ENCODE assay signal across 8 mouse cellular contexts in the genomic region with DNA sequence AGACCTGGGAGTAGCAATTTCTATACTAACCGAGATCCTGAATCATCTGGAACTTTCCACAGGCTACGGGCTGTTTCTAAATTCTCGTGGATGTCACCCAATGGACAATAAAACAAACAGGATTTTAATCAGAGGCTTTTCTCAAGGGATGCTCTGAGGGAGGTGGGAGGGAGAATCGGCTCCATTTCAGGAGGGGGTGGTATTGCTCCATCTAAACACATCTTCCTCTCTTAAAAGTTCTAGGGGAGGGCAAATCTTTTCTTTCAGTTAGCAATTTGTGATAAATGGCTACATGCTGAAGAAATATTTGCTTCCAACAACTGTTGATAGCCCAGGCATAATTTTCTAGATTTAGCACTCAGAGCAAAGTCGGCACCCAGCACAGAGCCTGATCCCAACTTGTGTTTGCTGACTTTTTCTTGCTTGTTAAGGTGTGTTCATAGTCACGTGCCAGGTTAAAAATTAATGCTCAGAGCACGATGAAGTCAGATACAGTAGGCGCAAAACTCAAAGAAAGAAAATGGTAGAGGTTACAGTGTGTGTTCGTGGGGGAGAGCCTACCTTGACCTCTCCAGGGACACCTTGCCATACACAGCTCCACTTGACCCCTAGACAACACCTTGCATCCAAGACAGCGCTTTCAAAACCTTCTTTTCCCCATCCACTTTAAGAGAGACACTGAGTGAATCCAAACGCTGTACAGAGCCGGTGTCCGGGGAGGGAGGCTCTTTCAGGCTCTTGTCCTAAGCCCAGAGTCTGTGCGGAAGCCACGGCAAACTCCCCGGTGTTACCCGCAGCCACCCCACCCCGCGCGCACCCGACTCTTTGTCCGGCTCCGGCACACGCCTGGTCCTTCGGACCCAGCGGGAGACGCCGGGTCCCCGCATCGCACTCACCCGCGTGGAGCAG. TPM values are rescaled to one million over a fixed set of nuclear protein-coding genes. Genes with fewer than 3 reads are reported as not detected.
DNase-seq lines count a peak whose midpoint lies in the region; ATAC-seq and TF ChIP-seq lines count a peak whose summit lies in the region.

No protein-coding gene starts in this region.

- peak overlapping the region; percentile 33 for H3K27ac ChIP-seq in lung, embryonic 14.5 days (ENCODE audit: low read depth)
- peak overlapping the region; percentile 73 for H3K27ac ChIP-seq in embryonic fibroblast, embryonic 13.5 days (ENCODE audit: insufficient read depth, low read length)
- H3K27ac ChIP-seq in midbrain, embryonic 15.5 days = no peak overlapping the region

- 6% methylated on average over 32 of the region's 32 CpGs for WGBS in lung, embryonic 14.5 days
- 7% methylated on average over 32 of the region's 32 CpGs for WGBS in midbrain, embryonic 15.5 days

- peak overlapping the region; percentile 96 for H3K4me2 ChIP-seq in lung, embryonic 14.5 days
- H3K4me2 ChIP-seq in midbrain, embryonic 15.5 days = peak overlapping the region; percentile 98

- no peaks in the 10 kb centered on the region; the same call in 1 of the 2 replicates for H3K9me3 ChIP-seq in lung, embryonic 14.5 days (ENCODE audit: low read depth, low read length)
- H3K9me3 ChIP-seq in midbrain, embryonic 15.5 days = no peaks in the 10 kb centered on the region

- H3K4me1 ChIP-seq in lung, embryonic 14.5 days (ENCODE audit: insufficient read depth) = no peaks in the 10 kb centered on the region
- H3K4me1 ChIP-seq in embryonic fibroblast, embryonic 13.5 days (ENCODE audit: control insufficient read depth, insufficient read depth, low read length) = peaks cover 7% of the 10 kb centered on the region
- peaks cover 20% of the 10 kb centered on the region; the same call in 1 of the 2 replicates for H3K4me1 ChIP-seq in midbrain, embryonic 15.5 days

- no peak for TF ChIP-seq CTCF in lung, embryonic 14.5 days (IDR thresholded peaks at IDR 0.05; ENCODE audit: low read depth)
- no peak for TF ChIP-seq CTCF in embryonic fibroblast, embryonic 13.5 days (IDR thresholded peaks at IDR 0.05; ENCODE audit: borderline replicate concordance, insufficient read depth, low read length)

- peak overlapping the region; percentile 65 for H3K9ac ChIP-seq in lung, embryonic 14.5 days
- peak overlapping the region; percentile 52 for H3K9ac ChIP-seq in midbrain, embryonic 15.5 days

- H3K36me3 ChIP-seq in lung, embryonic 14.5 days (ENCODE audit: insufficient read depth) = no peaks in the 10 kb centered on the region
- H3K36me3 ChIP-seq in midbrain, embryonic 15.5 days (replicated peaks) = no peaks in the 10 kb centered on the region

- H3K27me3 ChIP-seq in lung, embryonic 14.5 days (ENCODE audit: insufficient read depth, low read length) = 0 out of 2 replicates have a peak, but pooled peaks cover 2% of the 10 kb centered on the region
- H3K27me3 ChIP-seq in midbrain, embryonic 15.5 days (replicated peaks) = no peaks in the 10 kb centered on the region; the same call in 1 of the 2 replicates

- peak; percentile 32; the same call in 1 of the 2 replicates for ATAC-seq in lung, embryonic 14.5 days (ENCODE audit: insufficient read depth)
- ATAC-seq in midbrain, embryonic 15.5 days (replicated peaks) = no peak; the same call in 1 of the 2 replicates

- peak; percentile 40 for DNase-seq in lung, embryonic 14.5 days
- no peak for DNase-seq in lung, postnatal 25 days (ENCODE audit: low spot score)
- DNase-seq in kidney, adult 9 months = peak; percentile 72
- DNase-seq in retina, embryonic 14.5 days (ENCODE audit: low spot score) = no peak
- no peak for DNase-seq in cerebellum, postnatal 10 days
- no peak for DNase-seq in right cerebral cortex, postnatal 4 days

- TF ChIP-seq POLR2A in embryonic fibroblast, embryonic 13.5 days (IDR thresholded peaks at IDR 0.05; ENCODE audit: low read depth, low read length) = no peak; the same call in 1 of the 2 replicates

- peak overlapping the region; percentile 64 for H3K4me3 ChIP-seq in lung, embryonic 14.5 days (ENCODE audit: low read depth, low read length)
- H3K4me3 ChIP-seq in embryonic fibroblast, embryonic 13.5 days (ENCODE audit: insufficient read depth, low read length) = peak overlapping the region; percentile 79
- H3K4me3 ChIP-seq in midbrain, embryonic 15.5 days = peak overlapping the region; percentile 60

RNA-seq across cellular contexts. Expression of a gene that starts 10.2 kb away (rescaled TPM):
- polyA plus RNA-seq in lung, embryonic 14.5 days (2014; fragmentation: Nextera tagmentation; extraction: Ambion mirVana) = 37.0 and 41.6 TPM in 2 replicates
- 494 and 721 TPM in 2 replicates for polyA plus RNA-seq in embryonic fibroblast, embryonic 13.5 days (2011; ENCODE audit: insufficient read length, low read depth, missing spikeins)
- polyA plus RNA-seq in midbrain, embryonic 15.5 days (2015; fragmentation: Nextera tagmentation; extraction: Ambion mirVana) = 12.0 and 12.6 TPM in 2 replicates

Comparison
In these comparisons a context has a peak if more than half of its experiments do, and no peak if none do; other contexts are left out.
1. DNase-seq: peak in lung, embryonic 14.5 days (single experiment) and kidney, adult 9 months (single experiment); none in lung, postnatal 25 days (single experiment), retina, embryonic 14.5 days (single experiment), cerebellum, postnatal 10 days (0 of 2) and right cerebral cortex, postnatal 4 days (single experiment).
2. RNA of a gene that starts 10.2 kb away (polyA plus RNA-seq): 494 to 721 TPM in embryonic fibroblast, embryonic 13.5 days; 37.0 to 41.6 TPM in lung, embryonic 14.5 days and 12.0 to 12.6 TPM in midbrain, embryonic 15.5 days; every median in the first group is over 10 times any median in the second.
3. Peak in every context shown above with its lines, with median percentiles within 50 percentile points of each other: H3K4me3 ChIP-seq.